Mouse (Mus musculus): ENCODE measurements around the gene Ninj1.

GRCm38 (mm10) chr13:49156645-49157044 lies 30.6 kb upstream of the Ninj1 start:
- TF ChIP-seq POLR2A (IDR thresholded peaks at IDR 0.05; ENCODE audit: low read depth, low read length): no peak
- TF ChIP-seq CTCF (IDR thresholded peaks at IDR 0.05; ENCODE audit: borderline replicate concordance, insufficient read depth, low read length): peak; percentile 6; the same call in 1 of the 2 replicates
